Mouse (Mus musculus) mesoderm, embryonic 11.5 days (tissue): ENCODE measurements at regions not wholly inside any gene's neighbourhood (a gene's known extent, or its start where the extent isn't known, plus 50 kb on each side); places are given as distances from the start of the nearest gene placed in this dataset.

ENCODE experiments used
- DNase-seq: peaks from one replicate; pipeline ENCODE4 v3.0.0-alpha.2; 2012; ENCODE audit warnings: low read depth, low spot score

DNA sequence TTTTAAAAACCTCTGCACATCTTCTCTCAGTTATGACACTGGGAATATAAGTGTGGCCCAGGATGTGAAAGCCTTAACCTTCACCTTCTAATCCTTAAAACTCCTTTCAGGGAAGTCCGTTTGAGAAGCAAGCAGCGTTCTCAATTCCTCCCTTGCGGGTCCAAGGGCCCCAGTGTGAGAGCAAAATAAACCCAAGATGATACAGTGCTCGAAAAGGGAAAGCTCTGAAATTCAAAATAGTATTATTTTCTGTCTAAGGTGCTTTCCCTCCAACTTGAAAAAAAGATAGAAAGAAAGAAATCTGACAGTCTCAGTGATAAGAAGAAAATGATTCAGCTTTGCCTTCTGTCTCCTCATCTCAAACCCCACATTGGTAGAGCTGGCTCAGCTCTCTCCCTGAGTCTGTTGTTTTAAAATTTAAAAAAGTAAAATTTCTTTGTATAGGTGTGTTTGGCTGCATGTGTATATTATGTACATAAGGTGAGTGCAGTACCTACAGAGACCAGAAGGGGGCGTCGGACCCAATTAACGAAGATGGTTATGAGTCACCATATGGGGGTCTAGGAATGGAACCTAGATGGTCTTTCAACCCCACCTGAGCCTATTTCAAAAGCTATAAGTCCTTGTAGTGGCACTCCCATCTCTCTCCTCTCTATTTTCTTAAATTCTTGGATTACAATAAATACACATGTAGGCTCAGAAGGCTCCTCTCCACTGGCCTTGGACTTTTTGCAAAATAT, 222.3 kb upstream of the Spdye4c start:
- DNase-seq = no peak

DNA sequence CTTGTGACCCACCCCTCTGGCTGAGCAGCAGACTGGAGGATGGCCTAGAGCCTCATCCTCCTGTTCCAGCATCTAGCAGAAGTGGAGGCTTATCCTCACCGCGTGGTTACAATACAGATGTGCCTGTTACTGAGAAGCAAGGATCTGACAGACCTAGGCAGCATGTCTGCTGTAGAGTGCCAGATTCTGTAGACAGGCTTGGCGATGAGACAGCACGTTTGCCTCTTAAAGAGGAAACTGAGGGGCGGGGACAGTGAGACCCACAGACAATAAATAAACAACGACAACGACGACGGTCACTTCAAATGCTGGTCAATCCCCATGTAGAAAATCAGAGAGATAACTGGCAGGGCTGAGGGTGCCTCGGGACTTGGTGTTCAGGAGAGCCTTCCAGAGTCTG, 220.2 kb upstream of the Spdye4c start:
- DNase-seq = no peak

DNA sequence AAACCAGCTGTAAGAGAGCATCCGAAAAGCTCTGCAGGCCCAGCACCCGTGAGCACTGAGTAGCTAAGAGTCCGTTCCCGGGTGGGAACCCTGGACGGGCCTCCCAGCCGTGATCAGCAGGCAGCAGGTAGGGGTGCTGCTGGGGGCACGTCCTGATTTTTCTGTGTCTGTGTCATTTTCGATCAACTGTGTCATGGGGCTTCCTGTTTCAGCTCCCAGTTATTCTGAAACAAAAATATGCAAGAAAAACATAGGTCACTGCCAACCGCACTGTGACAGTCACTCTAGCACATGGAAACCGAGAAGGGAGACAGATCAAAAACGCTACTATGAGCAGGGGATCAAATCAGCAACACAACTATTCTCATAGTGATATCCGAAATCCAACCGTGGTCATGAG, 218.8 kb upstream of the Spdye4c start:
- DNase-seq = no peak

DNA sequence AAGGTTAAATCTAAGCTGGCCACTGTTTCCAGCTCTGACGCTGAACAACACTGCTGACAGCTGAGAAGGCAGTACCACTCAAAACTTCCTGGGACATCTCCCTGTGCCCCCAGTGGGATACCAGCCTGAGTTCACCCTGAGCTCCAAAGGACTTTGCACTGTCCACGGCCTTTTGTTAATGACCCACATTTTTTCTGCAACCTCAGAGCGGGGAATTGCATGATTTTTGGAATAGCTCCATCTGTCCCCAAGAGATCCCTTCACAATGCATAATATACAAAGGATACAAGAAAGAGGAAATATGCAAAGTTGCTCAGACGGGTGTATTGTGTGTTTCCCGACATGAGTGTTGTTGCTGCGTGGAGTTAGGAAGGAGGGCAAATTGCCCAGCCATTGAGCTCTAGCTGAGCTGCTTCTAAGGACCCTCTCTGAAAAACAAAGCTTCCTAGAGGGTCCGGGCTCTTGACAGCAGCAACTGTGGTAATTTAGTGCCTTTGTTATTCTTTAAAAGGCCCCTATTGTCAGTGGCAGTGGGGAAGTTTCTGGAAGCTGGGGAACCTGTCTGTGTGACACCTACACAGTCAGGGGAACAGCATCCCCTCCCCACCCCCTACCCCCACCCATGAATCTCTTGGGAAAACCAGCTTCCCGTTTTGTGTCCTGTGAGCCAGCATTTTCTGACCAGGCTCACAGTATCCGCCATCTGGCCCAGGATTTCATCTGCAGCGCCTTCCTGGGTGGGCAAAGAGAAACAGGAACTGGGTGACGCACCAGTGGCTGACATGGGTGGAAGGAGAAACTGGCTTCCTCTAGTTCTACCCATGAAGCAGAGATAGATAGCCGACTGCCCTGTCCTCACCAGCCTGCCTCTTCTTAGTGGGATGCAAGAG, 217.4 kb upstream of the Spdye4c start:
- DNase-seq = peak; percentile 30

DNA sequence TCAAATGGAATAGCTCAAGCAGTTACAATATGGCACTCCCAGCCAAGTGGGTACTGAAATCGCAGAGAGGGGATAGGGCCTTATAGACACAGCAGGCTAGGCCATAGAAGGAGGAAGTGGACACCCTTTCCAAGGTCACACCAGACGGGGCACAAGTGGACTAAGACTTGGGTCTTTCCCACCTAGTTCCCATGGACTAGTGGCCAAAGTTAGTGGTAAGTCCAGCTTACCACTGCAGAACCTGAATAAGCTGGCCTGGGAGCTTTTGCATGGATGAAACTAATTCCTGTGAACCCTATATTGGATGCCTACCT, 216.8 kb upstream of the Spdye4c start:
- no peak for DNase-seq

DNA sequence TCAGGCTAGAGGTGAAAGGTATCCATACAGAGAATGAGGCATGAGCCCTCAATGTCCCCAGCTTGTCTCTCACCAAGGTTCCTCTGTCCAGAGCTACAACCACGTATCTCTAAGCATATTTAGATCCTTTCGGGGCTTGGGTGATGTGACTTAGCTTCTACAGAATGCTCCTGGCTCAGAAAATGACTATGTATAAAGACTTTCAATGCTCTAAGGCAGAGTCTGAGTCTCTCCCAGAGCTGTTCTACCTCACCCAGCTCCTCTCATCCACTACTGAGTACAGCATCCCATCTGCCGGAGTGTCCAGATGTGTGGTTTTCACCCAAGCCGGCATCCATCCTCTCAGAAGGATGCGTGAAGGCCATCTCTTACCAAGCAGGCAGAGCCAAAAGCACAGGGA, 216.1 kb upstream of the Spdye4c start:
- no peak for DNase-seq

DNA sequence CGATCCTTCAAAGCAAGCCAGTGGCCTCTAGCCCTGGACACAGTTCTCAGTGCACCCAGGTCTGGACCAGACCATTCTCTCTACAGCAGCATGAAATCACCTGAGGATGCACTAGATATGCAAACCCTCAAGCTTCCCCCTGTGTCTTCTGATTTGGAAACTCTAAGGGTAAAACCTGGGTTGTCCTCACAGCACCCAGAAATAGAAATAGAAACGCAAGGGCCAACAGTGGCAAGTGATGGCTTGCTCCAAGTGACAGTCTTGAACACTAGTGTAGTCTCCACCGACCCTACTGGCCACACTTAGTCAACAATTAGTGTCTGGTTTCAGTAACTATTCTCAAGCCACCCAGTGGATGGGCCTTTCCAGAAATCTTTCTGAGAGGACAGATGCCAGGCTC, 215.2 kb upstream of the Spdye4c start:
- DNase-seq = no peak

DNA sequence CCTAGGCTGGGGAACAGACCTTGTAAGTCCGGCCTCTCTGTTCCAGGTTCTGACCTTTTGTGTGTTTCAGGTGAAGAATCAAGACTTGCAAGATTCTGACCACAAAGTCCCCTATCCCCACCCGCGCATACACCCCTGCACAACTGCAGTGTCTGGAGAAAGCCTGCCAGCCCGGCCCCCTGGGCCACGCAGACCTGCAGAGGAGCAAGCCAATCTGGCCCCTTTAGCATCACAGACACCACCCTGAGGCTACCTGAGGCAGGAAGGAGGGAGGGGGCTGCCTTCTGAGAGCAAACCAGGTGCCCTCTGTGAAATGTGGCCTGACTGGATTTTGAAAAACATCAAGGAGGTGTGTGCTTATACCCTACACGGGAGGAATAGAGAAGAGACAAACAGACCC, 213.8 kb upstream of the Spdye4c start:
- DNase-seq = no peak

DNA sequence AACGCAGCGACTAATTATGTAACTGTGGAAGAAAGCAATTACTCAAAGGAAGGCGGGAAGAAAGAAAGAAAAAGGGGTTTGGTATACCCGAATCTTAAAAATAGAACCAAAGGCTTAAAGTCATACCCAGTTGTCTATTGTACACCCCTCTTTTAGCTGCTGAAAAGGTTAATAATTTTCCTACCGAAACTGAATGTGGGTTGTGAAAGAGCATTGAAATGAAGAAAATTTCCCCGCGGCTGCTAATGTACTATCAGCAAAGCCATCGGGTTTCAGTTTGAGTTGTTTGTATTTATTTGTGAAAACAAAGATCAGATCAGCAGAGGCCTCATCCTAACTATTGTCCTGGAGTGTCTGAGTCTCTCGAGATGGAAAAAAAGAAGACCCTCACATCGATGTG, 213.3 kb upstream of the Spdye4c start:
- DNase-seq = no peak

DNA sequence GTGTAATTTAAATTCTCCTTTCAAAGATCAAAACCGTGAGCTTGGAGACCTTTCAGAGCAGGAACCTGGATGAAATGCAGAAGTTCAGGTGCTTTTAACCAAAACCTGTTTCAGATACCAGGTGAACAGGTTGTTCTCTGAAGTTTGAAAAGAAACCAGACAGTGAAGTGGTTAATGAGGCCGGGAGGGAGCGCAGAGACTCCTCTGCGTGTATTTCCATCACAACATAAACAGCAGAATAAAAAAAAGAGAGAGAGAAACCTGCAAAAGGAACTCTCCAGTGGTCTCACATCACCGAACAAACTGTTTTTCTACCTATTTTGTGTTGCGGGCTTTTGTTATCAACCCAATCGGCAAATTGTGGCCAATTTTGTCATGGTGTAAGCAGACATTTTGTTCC, 212.6 kb upstream of the Spdye4c start:
- DNase-seq = no peak

DNA sequence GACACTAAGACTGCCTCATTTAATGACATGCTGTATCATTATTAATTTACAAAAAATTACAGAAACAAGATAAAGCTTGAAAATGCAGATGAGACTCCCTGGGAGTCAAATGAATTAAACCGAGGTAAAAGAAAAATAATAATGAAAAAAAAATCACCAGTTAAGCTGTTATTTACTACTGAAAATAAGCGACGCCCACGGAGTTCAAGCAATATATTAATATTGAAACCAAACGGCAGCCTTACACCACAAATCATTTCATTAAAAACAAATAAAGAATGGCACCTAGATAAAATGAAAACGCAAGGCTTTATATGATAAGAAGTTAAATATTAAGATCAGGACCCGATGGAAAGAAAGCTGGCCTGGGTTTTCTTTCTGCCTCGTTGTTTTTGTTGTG, 211.9 kb upstream of the Spdye4c start:
- DNase-seq = no peak

DNA sequence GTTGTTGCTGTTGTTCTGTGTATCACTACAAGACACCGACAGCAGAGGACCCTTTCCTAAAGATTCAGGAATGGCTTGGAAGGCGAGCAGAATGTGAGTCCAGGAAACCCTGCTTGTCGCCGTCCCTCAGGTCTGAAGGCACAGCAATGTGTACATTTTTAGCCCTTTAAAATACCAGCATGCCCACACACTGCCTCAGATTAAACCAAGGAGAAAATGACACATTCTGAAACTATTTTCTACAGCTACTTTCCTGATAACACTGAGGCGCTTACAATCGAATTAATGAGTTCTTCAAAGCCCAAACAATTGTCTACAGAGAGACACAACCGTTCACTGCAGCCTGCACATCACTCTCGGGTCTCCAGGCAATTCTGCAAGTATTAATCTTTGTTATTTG, 211.5 kb upstream of the Spdye4c start:
- DNase-seq = no peak

DNA sequence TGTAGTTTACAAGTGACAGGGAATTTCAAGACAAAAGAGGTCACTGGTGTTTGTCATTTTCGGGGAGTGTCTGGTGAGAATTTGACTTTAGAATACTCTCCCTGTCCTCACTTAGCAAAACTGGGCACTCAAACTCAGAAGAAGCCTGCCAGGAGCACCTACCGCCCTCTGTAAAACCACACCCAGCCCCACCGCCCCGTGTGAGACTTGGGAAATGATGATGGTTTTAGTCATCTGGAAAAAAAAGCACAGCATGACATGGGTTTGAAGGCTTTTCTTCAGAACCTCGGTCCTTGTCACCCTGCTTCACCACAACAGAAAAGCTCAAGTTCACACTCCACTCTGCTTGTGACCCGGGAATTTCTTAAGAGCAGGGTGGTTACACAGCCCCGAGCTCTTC, 210.4 kb upstream of the Spdye4c start:
- no peak for DNase-seq

DNA sequence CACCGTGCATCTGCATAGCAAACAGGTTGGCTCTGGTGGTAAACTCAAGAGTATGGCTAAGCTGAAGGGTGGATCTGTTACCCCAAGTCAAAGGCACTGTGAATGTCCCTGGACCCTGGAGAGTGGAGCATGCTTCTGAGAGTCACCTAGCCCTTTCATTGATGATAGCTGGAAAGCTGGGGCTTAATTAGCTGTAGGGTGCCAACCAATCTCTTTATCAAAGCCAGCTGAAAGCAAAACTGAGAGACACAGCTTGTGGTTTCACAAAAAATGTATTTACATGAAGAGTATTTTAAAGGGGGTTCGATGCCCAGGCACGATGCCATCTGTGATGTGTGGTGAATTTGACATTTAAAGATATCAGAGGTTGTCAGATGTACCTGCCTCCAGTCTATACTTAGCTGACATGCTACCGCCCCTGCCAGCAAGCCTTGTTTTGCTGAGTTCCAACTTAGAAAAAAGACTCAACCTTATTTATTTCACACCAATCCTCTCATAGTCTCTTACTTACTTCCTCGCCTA, 209.3 kb upstream of the Spdye4c start:
- DNase-seq = no peak

DNA sequence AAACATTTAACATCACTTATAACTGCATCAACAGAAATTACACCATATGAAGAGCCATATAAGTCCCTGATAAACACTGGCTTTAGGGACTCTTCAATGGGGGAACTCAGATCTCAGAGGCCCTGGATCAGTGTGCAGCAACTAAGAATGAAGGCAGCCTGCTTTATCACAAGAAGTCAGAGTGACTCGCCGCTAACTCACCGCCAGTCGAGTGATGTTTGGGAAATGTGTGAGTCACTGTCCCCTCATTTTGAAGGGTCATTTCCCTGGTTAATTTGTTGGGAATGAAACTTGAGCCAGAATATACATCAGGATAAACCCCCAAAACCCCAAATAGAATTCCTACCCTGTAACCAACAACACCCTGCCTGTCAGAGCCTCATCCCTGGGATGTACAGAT, 208.5 kb upstream of the Spdye4c start:
- DNase-seq = no peak

DNA sequence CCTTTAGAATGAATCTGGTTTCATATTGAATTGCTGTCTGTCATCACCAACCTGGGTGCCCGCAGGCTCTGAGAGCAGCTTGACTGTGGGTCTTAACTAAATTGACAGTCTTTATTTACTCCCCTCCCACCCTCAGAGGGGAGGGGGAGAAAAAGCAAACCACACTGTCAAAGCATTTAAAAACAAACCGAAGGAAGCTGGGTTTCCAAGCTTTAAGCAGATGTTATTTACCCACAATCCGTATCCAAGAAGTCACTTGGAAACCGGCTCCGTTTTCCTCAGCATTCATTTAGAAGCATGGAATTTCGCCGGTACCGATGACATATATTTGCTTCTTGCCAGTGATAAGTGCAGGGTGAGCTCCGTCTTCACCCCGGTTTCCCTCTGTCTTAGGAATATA, 206.4 kb upstream of the Spdye4c start:
- DNase-seq = no peak

DNA sequence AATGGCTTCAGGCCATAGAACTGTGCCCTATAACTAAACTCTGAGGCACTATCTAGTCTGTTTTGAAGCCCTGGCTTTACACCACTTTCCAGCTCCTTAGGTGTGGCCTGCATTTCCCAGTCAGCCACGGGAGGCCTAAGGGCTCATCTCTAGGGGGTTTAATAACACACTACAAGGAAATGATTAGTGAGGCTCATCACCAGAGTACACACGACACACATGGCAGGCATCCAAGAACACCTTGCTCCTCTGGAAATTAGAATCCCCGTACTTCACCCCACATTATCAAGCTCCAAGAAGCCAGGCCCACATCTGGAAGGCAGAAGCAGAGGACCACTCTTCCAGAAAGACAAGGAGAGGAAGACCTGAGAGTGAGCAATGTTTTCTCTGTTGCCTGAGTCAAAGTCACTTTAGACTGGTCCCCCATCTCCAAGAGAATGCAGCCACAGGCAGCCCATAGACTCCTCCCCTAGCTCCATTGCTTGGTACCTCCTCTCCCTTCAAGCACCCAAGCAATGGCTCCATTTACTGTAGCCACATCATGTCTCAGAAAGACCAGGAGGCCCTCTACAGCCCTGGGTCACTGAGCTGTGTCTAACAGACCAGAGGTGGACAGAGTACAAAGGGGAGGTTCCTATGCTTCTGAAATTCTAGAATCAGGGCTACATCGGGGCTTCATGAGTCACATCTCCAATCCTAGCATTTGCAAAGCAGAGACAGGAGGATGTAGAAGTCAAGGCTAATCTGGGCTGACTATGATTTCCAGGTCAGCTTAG, 204.0 kb upstream of the Spdye4c start:
- no peak for DNase-seq

DNA sequence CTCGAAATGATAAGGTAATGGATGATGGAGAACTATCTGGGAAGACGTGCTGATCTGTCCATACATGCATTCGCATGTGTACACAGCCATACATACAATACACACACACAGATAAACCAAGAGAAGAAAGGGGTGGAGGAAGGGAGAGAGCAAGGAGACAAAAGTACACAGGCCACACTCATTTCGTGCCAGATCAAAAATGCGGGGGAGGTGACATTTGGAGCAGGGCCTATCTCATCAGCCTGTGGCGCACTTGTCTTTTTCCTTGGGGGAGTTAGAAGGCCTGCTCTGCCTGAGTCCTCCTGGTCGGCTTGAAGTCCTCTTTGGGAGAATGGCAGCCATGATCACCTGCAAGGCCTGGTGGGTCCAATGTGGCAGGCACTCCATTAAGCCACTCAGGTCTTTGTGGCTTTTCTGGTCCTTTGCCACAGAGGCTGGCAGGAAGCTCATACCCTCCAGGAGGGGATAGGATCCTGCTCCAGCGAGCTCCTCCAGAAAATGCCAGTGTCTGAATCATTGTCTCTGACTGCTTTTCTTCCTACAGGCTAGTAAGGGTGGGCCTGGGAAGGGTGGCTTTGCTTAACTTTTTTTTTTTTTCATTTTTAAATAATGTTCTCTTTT, 203.0 kb upstream of the Spdye4c start:
- no peak for DNase-seq

DNA sequence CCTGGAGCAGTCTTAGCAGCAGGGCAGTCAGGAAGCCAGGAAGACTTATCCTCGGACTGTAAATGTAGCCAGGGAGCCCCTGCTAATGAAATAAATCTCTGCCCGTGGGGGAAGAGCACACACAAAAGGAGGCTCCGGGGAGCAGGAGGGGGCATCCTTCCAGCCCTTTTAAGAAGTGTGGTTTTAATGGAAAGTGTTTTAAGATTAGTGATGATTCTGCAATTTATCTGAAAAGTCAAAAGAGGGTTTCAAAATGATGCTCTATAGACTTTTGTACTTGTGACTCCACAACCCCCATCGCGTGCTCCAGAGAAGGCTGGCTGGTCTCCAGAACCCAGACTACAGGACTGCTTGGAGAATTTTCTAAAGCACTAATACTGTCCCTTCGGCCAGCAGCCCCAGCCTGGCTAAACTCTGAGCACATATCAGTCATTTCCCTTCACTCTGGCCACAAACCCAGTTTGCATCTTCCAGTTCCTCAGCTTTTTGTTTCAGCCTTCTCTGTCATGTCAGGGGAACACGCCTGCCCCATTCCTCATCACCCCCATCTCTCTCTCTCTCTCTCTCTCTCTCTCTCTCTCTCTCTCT, 202.0 kb upstream of the Spdye4c start:
- no peak for DNase-seq

DNA sequence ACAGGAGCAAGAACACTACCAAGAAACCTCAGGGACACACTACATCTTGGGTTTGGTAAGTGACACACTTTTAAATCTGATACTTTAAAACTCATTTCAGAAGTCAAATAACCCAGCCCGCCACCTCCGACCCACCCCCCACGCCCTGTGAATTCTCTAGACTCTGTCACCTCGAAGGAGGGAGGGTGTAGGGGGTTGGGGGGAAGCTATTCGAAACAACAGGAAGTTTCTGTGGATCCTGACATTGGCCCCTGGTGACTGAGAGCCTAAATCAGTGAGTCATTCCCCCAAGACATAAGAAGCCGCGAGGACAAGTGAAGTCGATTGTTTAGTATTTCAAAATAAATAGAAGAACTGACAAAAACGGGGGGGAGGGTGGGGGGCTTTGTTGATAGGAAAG, 198.7 kb upstream of the Spdye4c start:
- DNase-seq = no peak

DNA sequence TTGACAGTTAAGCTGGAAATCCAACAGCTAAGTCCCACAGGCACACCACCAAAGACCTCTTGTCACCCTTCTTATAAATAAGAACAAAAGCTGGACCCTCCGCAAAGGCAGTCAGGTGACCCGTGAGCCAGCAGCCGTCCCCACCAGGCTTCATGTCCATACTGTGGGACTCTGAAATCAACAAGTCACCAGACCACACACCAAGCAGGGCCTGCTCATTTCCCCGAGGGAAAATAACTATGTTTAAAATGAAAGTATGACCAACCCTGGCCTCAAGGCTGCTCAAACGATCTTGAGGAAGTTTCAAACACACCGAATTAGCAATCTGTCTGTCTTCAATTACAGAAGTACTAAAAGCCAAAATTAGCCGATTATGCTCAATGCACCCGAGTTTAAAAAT, 197.6 kb upstream of the Spdye4c start:
- DNase-seq = no peak

DNA sequence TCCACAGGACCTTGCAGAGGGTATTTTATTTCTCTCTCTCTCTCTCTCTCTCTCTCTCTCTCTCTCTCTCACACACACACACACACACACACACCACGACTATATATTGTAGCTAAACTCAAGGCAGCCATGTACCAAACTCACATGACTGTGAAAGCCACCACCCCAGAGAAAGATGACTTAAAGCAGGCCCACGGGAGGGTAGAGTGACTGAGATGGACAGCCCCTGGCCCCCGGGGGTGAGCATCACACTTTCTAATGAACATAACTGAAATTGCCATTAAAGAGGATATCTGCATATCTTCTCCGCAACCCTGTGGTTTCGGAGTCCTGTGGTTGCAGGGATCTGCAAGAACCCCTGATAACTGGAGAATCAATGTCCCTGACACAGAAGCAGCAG, 197.1 kb upstream of the Spdye4c start:
- DNase-seq = no peak
